Mouse (Mus musculus) cerebellum, adult 11 months (tissue): ENCODE results near the gene Slc25a39.
"Not testable (repeated sequence)": the region's sequence is repeated elsewhere in the genome, so short reads cannot be mapped to it uniquely, and the experiment has no call there.

Experiments
- DNase-seq: peaks from one replicate; pipeline ENCODE4 v3.0.0; 2022

The Slc25a39 gene

GRCm38 (mm10) chr11:102368347-102368746 is 39.4 kb downstream of the Slc25a39 start:
- DNase-seq, result no peak

GRCm38 (mm10) chr11:102367504-102368280 is 40.1 kb downstream of the Slc25a39 start:
- no peak for DNase-seq

DNA sequence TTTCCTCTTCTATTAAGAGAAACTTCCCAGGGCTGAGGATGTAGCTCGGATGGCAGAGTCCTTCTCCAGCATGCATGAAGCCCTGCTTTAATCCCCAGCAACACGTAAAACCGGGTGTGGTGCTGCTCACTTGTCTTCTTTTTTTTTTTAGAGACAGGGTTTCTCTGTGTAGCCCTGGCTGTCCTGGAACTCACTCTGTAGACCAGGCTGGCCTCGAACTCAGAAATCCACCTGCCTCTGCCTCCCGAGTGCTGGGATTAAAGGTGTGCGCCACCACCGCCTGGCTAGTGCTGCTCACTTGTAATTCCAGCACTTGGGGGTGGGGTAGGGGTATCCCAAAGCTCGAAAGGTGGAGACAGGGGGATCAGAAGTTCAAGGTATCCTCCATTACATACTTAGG is 41.6 kb downstream of the Slc25a39 start, which contains the start of gene Slc4a1:
Gene Slc4a1, minus strand, starts transcription at position 101 of the 400 bp plus-strand sequence.
- DNase-seq, result not testable (repeated sequence)

DNA sequence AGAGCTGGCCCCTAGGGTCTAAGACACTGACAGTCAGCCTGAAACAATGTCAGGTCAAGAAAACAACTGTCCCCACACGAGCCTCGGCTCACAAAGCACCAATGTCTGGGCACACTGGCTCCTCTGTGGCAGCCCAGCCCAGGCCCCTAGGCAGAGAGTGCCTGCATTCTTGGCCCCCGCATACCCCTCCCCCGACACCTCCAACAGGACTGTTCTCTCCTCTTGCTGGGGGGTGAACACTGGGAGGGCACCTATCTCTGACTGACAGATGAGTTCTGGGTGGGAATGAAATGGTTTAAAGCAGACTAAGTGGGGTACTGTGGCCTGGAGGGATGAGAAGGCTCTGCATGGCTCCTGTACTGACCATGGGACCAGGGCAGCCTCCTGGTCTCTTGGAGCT is 42.0 kb downstream of the Slc25a39 start:
- no peak for DNase-seq

DNA sequence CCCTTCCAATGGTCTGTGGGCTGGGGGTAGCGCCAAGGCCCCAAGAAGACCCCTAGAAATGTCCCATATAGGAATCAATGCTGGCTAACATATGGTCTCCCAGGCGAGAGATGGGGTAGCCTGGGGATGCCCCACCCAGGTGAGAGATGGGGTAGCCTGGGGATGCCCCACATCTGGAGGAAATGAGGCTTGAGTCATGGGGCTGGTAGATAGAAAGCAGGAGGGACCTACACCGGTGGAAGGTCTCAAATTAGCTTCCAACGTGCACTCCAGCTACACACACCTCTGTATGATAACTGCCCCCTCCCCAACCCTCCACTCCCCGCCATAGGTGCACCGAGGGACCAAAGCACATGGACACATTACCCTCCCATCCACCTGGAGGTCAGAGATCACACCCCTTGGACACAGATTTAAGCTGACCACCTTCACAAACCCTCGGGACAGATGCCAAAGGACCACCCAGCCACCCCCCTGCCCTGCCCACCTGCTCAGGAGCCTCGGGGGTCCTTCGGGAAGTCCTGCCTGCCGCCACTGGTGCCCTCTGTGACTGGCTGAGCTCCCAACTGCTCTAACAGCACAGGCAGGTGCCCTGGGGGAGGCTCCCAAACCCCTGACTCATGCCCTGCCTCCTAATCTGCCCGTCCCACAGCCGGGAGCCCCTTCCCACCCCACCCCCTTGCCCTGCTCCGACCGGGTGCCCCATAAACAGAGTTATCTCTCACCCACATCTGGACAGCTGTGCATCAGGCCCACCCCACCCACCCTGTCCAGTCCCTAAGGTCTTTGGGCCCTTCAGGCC is 43.0 kb downstream of the Slc25a39 start:
- DNase-seq, result no peak

GRCm38 (mm10) chr11:102363623-102364022 is 44.1 kb downstream of the Slc25a39 start:
- no peak for DNase-seq

DNA sequence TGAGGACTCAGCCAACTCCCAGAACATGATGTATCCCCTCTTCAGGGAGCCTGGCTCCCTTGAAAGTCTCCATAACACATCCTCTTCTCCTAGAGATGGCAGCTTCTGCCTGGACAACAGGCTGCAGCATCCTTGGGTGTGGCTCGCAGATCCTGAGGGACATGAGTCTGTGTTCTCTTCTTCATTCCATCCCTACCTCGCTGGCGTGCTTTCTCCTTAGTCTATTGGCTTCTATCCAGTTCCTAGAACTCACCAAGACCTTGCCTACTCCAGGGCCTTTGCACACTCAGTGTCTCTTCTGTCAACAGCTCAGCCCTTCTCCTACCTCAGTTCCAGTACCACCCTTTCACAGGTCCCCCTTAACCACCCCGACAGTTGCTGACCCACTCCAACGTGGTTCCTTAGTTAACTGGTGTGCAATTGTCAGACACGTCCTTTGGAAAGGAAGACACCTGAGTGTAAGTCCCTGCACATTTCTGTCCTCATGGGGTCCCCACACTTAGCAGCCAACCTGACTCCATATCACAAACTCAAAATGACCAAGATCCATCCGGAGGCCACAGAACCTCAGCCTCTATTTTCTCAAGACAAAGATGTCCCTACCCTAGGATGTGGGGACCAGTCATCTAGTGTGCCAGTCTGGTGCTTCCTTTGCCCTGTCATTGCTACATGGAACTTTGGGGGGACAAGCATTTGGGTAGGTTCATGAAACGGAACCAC is 45.8 kb downstream of the Slc25a39 start:
- DNase-seq, result no peak

- no peak for DNase-seq
Measured at GRCm38 (mm10) chr11:102358365-102358764, 49.4 kb downstream of the Slc25a39 start.

- DNase-seq, result no peak
Measured at GRCm38 (mm10) chr11:102356636-102357350, 51.0 kb downstream of the Slc25a39 start.

DNA sequence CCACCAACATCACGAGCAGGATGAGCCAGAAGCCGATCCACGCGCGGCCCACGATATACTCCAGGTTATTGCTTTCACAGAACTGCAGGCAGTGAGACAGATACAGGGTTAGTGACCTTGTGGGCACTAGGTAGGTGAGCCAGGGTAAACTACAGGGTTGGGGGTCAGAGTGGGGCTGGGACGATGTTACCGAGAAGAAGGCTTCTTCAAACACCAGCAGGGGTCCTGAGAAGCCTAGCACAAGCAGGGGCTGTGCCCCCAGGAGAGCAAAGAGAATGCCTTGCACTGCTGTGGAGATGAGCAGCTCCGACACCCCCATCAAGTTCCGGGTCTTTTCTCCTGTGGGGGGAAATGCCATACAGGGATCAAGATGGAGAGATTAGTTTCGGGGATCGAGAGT is 51.6 kb downstream of the Slc25a39 start:
- DNase-seq, result no peak

GRCm38 (mm10) chr11:102355501-102355900 is 52.2 kb downstream of the Slc25a39 start:
- DNase-seq, result no peak

DNA sequence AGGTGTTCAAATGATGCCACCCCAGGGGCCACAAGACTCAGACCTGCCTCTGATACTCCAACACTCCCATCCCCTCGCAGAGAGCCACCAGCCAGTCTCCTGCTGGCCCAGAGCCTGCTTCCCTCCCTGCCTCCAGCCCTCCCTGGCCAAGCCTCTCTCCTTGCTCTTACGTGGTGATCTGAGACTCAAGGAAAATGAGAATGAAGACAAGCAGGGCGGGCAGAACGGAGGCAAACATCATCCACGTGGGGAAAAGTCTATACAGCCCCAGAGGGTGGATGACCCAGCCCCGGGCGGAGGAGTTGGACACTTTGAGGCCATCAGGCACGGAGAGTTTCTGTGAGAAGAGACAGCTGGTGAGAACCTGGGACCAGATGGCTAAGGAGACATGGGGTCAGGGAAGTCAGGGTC is 54.7 kb downstream of the Slc25a39 start:
- peak; percentile 67 for DNase-seq
